Mouse (Mus musculus): Measurements from ENCODE around the gene Zbtb8os.
A peak's percentile ranks its signal among the peaks of the same experiment; 100 is the strongest.
"Not testable (repeated sequence)": the region's sequence is repeated elsewhere in the genome, so short reads cannot be mapped to it uniquely, and the experiment has no call there.

Gene Zbtb8os

GRCm38 (mm10) chr4:129332846-129333245 lies 2.6 kb upstream of the Zbtb8os start:
- DNase-seq (ENCODE audit: low read depth), result peak; percentile 52

GRCm38 (mm10) chr4:129334677-129335215 lies 749 bp upstream of the Zbtb8os start:
- no peak for DNase-seq (ENCODE audit: low read depth)

GRCm38 (mm10) chr4:129336291-129336690 lies 796 bp downstream of the Zbtb8os start:
- DNase-seq (ENCODE audit: low read depth), result peak; percentile 50

DNA sequence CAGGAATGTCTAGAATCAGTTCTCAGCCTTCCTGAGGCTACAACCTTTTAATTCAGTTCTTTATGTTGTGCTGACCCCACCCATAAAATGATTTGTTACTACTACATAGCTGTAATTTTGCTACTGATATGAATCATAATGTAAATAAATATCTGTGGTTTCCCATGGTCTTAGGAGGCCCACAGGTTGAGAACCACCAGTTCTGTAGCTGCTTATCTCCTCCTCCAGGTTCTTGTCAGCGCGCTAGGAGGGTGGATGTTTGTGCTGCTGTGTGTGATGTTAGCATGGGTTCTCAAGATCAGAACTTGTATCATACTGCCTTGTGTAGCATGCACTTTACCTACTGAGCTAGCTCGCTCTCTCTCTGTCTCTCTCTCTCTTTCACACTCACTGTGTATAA lies 4.2 kb downstream of the Zbtb8os start:
- no peak for DNase-seq (ENCODE audit: low read depth)

- peak; percentile 37 for DNase-seq (ENCODE audit: low read depth)
These were observed 6.4 kb downstream of the Zbtb8os start for GRCm38 (mm10) chr4:129341888-129342287.

DNA sequence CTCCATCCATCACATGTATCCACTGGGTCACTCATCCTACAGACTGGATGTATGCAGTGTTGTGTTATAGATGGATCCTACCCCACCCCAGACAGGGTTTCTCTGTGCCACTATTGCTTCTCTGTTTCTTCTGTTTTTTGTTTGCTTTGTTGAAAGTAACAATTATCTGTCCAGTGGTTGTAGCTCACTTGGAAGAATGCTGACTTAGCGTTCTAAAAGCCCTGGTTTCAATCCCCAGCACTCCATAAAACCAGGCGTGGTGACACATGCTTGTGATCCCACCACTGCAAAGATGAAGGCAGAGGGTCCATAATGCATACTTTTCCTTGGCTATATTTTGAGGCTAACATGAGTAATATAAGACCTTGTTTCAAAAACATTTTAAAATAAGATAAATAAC lies 7.2 kb downstream of the Zbtb8os start:
- no peak for DNase-seq (ENCODE audit: low read depth)

GRCm38 (mm10) chr4:129346481-129347154 lies 11.1 kb downstream of the Zbtb8os start:
- DNase-seq (ENCODE audit: low read depth), result no peak

- DNase-seq (ENCODE audit: low read depth), result peak; percentile 94
These were observed 15.1 kb downstream of the Zbtb8os start for GRCm38 (mm10) chr4:129350644-129351043.

GRCm38 (mm10) chr4:129351111-129351510 lies 15.6 kb downstream of the Zbtb8os start:
- DNase-seq (ENCODE audit: low read depth), result no peak

DNA sequence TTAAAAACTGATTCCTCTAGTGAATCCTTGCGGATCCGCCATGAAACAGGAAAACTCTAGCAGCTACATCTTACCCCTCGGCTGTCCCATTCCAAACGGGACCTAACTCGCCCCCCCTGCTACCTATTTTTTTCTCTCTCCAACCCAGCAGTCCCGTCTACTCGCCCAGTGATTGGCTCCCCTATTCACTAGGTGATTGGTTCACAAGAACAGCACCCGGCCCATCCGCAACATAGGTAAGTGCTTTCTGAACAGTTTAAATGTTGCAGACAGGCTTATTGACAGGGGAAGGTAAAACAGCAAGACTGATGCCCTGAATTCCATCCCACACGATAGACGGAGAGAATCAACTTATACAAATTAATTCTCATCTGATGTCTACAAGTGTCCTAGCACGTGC lies 17.7 kb downstream of the Zbtb8os start:
- DNase-seq (ENCODE audit: low read depth), result no peak

- no peak for DNase-seq (ENCODE audit: low read depth)
These were observed 18.7 kb downstream of the Zbtb8os start for GRCm38 (mm10) chr4:129354236-129354635.

DNA sequence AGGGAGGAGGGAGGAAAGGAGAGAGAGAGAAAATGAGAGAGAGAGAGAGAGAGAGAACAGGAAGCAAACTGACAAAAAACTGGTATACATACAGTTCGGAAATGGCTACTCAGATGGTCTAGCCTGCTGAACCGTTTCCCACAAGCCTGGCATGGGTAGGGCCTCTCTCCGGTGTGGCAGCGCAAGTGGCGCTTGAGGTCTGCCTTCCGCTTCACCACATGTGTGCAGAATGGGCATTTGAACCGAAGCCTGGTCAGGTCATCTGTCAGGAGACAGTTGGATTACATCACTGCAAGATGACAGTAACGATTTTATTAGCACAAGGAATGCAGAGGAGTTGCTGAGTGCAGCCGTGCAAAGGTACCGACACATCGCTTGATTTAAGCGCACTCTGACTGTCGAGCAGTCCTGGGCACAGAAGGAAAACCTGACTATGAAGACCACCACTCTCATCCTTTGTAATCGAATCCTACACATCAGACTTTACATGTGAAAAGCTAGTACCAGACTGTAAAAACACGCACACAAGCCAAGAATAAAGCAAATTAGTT lies 22.2 kb downstream of the Zbtb8os start:
- no peak for DNase-seq (ENCODE audit: low read depth)

GRCm38 (mm10) chr4:129362238-129362637 lies 26.7 kb downstream of the Zbtb8os start:
- DNase-seq (ENCODE audit: low read depth), result not testable (repeated sequence)

DNA sequence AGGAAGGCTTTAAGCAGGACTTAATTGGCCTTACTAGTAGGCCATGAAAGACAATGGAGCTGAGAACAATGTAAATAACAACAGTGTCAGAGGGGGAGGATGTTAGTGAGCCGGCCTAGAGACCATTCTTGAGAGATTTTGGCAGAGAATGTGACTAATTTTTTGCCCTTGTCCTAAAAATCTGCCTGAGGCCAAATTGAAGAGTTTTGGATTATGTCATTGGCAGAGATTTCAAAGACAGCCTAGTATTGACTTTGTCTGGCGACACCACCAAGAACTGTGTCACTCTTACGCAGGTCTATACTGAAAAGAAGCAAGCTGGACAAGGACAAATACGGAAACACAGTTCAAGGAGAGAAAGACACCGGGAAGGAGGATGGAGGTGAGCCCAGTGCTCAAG lies 27.3 kb downstream of the Zbtb8os start:
- DNase-seq (ENCODE audit: low read depth), result no peak

DNA sequence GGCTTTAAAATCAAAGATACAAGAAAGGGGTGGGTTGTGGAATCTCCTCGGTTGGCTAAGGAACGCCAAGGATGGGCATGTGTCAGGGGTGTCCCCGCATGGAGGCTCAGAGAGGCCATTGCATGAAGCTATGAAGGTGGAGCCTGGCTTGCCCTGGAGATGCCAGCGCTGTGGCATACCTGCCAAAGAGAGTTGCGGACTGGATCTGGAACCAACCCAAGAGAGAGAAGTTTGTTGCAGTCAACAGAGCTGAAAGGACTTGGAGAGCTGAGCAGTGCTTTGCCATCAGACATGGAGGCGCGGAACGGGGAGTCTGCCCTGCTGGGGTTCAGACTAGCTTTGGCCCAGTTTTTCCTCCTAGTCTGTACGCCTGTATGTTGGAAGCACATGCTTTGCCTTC lies 28.0 kb downstream of the Zbtb8os start:
- no peak for DNase-seq (ENCODE audit: low read depth)

- DNase-seq (ENCODE audit: low read depth), result no peak
These were observed 28.9 kb downstream of the Zbtb8os start for GRCm38 (mm10) chr4:129364379-129364778.

GRCm38 (mm10) chr4:129365224-129365623 lies 29.7 kb downstream of the Zbtb8os start:
- peak; percentile 57 for DNase-seq (ENCODE audit: low read depth)

GRCm38 (mm10) chr4:129371391-129371790 lies 35.9 kb downstream of the Zbtb8os start:
- DNase-seq (ENCODE audit: low read depth), result no peak

- no peak for DNase-seq (ENCODE audit: low read depth)
These were observed 37.9 kb downstream of the Zbtb8os start for GRCm38 (mm10) chr4:129373202-129373976.

- DNase-seq (ENCODE audit: low read depth), result no peak
These were observed 38.8 kb downstream of the Zbtb8os start for GRCm38 (mm10) chr4:129374219-129374755.

GRCm38 (mm10) chr4:129375000-129375399 lies 39.5 kb downstream of the Zbtb8os start:
- no peak for DNase-seq (ENCODE audit: low read depth)

DNA sequence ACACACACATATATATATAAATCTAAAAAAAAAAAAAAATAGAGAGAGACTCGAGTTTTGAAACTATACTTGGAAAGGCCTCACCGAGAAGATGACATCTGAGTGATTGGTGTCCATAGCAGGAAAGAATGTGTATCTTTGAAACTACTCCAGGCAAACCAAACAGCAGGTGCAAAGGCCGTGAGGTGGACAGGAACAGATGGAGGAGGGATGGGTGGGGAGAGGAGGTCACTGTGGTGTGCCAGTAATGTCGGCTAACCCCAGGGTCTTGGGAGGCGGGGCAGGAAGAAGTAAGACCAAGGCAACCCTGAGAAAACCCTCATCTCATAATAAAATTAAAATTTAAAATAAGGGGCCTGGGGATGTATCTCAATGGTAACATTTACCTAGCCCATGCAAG lies 40.3 kb downstream of the Zbtb8os start:
- DNase-seq (ENCODE audit: low read depth), result no peak

Measured in NIH3T3 (cell line).